Mouse (Mus musculus): Measurements from ENCODE around the gene Klhl36. TPM values are rescaled to one million over a fixed set of nuclear protein-coding genes. Genes with fewer than 3 reads are reported as not detected.

Gene Klhl36
- polyA plus RNA-seq (2017; shearing (Covaris generic)), result 1 to 10 TPM; 6.8 to 8.0 (median 7.1) TPM

DNA sequence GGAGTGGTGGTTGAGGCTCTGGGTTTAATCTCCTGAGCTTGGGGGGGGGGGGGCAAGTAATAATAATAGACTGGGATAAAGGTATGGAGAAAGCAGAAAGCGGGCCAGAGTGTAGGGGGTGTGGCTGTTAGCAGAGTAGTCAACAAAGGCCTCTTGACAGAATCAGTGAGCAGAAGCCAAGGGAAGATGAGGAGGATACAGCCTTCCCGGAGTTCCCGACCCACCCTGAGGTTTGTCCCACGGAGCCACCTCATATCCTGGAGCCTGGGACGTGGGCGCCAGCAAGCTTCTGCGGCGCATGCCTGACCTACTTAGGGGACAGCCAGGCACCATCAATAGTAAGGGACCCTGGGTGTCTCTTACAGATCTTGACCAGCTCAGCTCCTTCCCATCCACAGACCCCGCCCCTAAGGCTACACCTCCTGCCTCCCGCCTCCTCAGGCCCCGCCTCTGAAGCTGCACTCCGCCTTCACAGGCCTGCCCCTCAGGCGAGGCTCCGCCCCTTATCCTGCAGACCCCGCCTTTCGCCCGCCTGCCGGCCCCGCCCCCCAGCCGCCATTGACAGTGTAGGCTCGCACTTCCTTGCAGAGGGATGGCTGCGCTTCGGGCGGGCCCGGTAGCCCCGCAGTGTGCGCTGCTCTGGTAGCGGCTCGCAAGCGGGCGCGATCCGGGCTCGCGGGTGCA lies at the start of gene Klhl36:
TSS of gene Klhl36 (plus strand) at position 561 of the 684 bp plus-strand sequence.
- ATAC-seq, result peak; percentile 99

GRCm38 (mm10) chr8:119812650-119813431 lies 49.2 kb upstream of the Klhl36 start:
- peak; percentile 55 for ATAC-seq

- ATAC-seq, result no peak
These were observed 45.8 kb upstream of the Klhl36 start for GRCm38 (mm10) chr8:119816219-119816618.

- ATAC-seq, result no peak
These were observed 44.6 kb upstream of the Klhl36 start for GRCm38 (mm10) chr8:119817446-119817845.

- no peak for ATAC-seq
These were observed 42.8 kb upstream of the Klhl36 start for GRCm38 (mm10) chr8:119819316-119819715.

- ATAC-seq, result no peak
These were observed 42.1 kb upstream of the Klhl36 start for GRCm38 (mm10) chr8:119819976-119820375.

DNA sequence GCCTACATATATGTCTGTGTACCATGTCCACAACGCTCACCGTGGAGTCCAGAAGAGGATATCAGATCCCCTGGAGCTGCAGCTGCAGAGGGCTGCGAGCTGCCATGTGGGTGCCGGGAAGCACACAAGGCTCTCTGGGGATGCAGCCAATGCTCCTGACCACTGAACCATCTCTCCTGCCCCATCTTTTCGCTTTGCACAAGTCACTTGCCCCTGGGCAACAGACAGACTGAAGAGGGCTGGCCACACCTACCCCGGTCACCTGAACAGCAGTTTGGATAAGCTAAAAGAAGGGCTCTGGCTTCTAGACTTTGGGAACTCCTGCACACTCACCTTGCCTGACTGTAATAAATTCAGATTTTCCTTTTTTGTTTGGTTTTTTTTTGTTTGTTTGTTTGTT lies 40.4 kb upstream of the Klhl36 start:
- ATAC-seq, result no peak

DNA sequence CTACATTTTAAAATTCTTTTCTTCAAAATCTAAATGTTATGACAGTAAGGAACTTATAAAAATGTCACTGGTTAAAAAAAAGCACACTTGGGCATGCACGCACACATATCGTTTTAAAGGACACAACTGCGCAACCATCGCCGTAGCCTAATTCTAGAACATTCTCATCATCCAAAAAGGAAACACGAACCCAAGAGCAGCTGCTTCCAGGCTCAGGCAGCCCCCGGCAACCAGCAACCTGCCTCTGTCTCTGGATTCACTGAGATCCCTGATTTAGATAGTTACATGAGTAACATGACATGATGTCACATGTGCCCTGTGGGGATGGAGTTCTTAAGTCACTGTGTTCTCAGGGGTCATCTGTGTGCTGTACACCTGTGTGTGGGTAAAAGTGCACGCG lies 38.8 kb upstream of the Klhl36 start:
- no peak for ATAC-seq

GRCm38 (mm10) chr8:119824100-119824499 lies 38.0 kb upstream of the Klhl36 start:
- ATAC-seq, result no peak

DNA sequence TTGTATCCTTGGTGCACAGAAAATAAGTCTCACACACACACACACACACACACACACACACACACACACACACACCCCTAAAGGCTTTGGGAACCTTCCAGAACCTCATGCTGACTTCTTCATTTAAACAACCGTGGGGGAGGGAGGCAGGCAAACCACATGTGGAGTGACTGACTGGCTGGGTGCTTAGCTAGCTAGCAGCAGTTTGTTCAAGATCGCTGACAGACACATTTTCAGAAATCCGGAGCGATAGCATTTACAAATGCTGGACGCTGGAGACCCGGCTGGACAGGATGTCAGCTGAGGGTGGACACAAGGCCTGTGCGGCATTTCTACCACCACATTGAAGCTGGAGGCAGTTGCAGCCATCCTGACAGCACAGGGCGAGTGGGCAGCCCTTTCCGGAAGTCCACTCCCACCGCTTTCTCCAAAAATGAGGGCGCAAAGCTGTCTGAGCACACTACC lies 37.2 kb upstream of the Klhl36 start:
- ATAC-seq, result no peak

GRCm38 (mm10) chr8:119825950-119826730 lies 35.9 kb upstream of the Klhl36 start:
- ATAC-seq, result no peak

- ATAC-seq, result no peak
These were observed 35.1 kb upstream of the Klhl36 start for GRCm38 (mm10) chr8:119826982-119827381.

GRCm38 (mm10) chr8:119827721-119828153 lies 34.3 kb upstream of the Klhl36 start:
- no peak for ATAC-seq

DNA sequence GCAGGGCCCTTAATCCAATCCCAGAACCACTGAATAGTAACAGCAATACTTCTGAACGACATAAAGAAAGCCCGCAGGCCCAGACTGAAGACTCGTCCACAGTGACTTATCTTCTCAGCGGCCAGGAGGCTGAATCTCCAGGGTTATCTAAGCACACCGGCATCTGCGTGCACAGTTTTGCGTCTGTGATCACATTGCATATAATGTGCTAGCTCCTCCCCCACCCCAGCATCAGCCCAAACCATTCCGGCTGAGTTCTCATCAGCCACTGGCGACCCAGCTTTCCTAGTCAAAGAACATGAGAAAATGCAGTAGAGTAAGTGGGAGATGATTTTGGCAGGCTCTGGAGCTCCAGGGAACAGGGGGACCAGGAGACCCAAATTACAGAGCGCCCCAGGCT lies 33.1 kb upstream of the Klhl36 start:
- ATAC-seq, result no peak

DNA sequence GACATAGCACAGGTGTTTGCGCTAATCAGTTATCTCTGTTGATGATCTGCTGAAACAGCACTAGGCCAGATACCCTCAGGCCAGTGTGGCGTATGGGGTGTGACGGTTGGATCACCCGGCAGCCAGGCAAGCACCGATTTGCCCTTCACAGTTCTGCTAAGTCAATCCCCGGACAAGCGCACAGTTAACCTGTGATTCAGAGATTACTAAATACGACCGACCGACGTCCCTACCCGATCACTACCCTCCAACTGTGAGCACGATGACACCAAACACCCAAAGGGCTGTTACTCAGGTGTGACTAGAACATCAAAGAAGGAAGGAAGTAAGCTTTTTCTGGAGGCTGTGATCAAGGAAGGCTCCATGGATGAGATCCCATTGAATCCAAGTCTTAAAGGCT lies 32.6 kb upstream of the Klhl36 start:
- no peak for ATAC-seq

DNA sequence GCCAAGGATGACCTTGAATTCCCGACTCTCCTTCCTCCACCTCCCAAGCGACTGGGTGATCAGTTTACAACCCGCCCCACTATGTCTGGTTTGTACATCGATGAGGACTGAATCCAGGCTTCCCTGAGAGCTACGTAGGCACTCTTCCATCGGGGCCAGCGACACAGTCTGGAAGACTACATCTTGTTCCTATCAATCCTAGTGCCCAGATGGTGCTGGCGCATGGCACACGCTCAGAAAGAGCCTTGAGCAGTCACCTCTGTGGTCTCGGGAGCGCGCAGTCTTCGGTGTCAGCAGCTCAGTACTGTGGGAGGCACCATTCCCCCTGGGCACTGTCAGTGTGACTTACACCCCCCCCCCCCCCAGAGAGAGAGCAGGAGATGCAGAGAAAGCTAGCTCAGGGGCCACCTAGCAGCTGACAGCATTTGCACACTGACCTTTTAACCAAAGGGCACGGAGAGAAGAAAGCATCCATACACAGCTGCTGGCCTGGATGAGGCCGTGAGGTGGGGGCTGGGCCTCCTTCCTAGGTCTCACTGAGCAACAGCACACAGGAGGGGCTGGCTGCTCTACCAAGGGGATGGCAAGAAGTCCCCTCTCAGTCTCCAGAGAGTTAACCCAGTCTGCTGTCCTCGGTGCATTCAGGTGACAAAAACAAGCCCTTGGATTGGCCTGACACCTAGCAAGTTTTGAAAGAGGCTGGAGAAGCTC lies 32.0 kb upstream of the Klhl36 start:
- ATAC-seq, result no peak

- peak; percentile 88 for ATAC-seq
These were observed 31.5 kb upstream of the Klhl36 start for GRCm38 (mm10) chr8:119830589-119830988.

DNA sequence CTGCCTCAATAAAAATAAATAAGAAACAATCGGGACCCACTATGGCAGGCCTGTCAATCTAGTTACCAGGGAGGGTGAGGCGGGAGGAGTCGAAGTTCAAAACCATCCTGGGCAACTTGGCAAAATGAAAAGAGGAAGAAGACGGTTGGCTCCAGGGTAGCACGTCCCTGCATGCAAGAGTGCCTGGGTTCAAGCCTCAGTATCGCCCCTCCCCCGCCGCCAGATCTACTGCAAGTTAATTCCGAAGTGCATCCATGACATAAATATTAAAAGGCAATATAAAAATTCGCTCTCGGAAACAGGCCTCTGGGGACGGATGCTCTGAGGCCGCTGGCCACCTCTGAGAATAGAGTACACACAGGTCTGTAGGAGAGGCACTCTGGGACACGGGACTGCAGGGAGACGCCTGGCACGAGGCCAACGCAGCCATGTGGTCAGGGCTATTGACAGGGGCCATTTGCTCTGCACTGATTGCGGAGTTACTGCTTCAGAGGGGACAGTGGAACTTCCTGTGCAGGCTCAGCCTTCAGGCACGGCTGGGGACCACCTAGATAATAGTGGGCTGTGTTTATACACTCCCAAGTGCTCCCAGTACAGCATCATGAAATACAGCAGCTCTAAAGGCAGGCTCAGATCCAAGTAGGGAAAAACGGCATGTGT lies 30.6 kb upstream of the Klhl36 start:
- ATAC-seq, result no peak

DNA sequence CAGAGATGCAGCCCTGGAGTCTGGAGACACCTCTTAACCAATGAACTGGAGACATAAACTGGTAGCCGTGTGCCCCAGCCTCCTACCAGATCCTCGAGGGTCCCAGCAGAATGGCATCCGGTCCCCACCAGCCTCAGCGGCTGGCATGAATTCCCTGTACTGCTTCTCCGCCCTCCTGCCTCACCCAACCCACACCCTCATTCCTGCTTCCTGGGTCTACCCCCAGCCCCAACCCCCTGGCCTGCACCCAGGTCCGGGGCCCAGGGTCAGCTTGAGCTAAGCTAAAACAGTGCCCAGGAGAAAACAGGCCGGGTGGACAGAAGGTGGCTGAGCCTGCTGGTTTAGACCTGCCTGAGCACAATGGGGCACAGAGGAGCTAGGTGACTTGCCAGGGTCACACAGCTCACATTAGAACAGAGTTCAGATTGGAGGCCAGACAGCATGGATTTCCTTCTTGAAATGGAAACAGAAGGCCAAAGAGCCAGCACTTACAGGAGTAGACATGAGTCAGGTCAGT lies 29.9 kb upstream of the Klhl36 start:
- no peak for ATAC-seq

DNA sequence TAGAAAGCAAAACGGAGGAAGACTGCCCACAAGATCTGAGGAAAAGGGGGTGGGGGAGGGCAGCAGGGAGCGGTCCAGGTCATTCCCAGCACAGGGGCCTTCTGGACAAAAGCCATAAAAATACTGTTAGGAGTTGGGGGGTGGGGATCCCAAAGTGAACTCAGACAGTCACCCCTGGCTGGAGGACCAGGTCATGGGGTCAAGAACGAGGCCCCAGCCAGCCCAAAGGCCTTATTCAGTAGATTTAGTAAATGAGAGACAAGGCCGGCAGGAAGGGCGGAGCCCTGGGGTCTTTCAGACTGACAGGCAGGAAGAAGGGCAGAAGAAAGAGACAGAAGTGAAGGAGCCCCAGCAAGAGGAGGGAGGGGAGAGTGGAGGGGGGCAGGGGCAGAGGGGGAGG lies 29.1 kb upstream of the Klhl36 start:
- no peak for ATAC-seq

- ATAC-seq, result no peak
These were observed 27.4 kb upstream of the Klhl36 start for GRCm38 (mm10) chr8:119834676-119835075.

GRCm38 (mm10) chr8:119835270-119835669 lies 26.8 kb upstream of the Klhl36 start:
- ATAC-seq, result no peak
